Mouse (Mus musculus): Measurements from ENCODE around the gene Ncor2.

GRCm38 (mm10) chr5:124992891-124993290, 186.1 kb downstream of the Ncor2 start:
- TF ChIP-seq MAZ (IDR thresholded peaks at IDR 0.05; ENCODE audit: low read depth, low read length) (no peak), HCFC1 (IDR thresholded peaks at IDR 0.05; ENCODE audit: low read depth, low read length) (no peak), CTCF (IDR thresholded peaks at IDR 0.05 in 2 of 3, conservative IDR thresholded peaks at IDR 0.05 in 1 of 3; ENCODE audit: control insufficient read depth in 1 of 3, insufficient read depth in 1 of 3, low read depth in 2 of 3, low read length in 3 of 3, poor library complexity in 1 of 3, severe bottlenecking in 1 of 3) (no peak)
